Mouse (Mus musculus): Measurements from ENCODE around the gene Rab33b. TPM values are rescaled to one million over a fixed set of nuclear protein-coding genes. Genes with fewer than 3 reads are reported as not detected.

Rab33b gene
- polyA plus RNA-seq, 1 experiment from 2014 or later, result 14.4 TPM

DNA sequence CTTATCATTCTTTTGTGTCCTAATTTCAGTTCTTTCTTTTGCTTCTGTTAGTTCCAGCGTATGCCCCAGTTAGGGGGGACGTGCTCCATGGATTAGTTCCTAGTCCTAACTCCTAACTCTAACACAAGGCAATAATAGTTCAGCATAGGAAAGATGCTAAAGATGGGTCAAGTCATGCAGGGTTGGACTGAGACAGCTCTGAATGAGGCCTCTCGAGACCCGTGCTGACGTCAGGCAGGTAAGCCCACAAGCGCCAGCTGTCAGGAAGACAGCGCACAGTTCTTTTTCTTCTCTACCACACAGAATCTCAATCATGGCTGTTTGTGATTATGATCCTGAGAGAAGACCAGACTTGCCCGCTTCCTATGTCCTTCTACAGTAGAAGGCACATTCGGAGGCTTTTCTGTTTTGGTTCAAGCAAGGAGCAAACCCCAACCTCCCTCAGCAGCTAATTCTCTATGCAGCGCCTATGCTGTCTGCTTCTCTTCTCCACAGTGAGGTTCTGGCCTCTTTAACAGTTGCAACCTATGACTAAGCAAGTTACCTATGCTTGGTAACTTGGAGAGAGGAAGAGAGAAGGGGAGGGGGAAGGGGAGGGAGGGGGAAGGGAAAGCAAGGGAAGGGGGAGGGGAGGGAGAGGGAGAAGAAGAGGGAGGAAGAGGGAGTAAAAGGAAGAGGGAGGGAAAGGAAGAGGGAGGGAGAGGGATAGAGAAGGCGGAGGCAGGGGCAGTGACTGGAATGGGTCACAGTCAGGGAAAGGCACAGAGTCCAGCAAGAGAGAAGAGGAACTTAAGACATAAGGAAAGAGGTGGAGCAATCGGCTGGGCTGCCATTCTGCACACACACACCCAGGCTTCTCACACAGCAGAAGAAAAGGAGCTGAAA is 34.4 kb downstream of the Rab33b start:
- Histone ChIP-seq H3K4me3 (no peak overlapping the region), H3K36me3 (peaks cover 41% of the 10 kb centered on the region), H3K27ac (peak overlapping the region; percentile 50; the same call in 1 of the 2 replicates), H3K9me3 (no peaks in the 10 kb centered on the region), H3K4me1 (replicated peaks) (peaks cover 11% of the 10 kb centered on the region), H3K27me3 (ENCODE audit: insufficient read depth, poor library complexity, severe bottlenecking) (no peaks in the 10 kb centered on the region)
- 81% methylated on average over 12 of the region's 12 CpGs for WGBS
- no peak for DNase-seq (ENCODE audit: low spot score)

DNA sequence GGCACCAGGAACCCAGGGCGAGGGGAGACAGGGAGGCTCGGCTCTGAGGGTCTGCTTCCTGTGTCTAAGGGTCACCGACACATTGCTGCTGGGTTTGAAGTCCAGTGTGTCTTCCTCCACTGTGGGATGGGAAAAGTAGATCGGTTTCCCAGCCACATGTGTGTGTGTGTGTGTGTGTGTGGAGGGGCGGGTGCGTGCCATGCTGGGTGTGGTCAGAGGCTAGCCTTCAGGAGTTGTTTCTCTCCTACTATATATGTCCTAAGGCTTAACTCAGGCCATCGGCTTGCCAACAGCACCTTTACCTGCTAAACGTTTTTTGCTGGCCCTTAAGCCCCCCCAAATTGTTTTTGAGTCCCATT is 35.0 kb downstream of the Rab33b start:
- no peak overlapping the region for H3K4me3 ChIP-seq
- H3K27ac ChIP-seq, result peak overlapping the region; percentile 50; the same call in 1 of the 2 replicates
- H3K27me3 ChIP-seq (ENCODE audit: insufficient read depth, poor library complexity, severe bottlenecking), result no peaks in the 10 kb centered on the region
- no peak for DNase-seq (ENCODE audit: low spot score)
- WGBS, result 68% methylated on average over 8 of the region's 8 CpGs
- peaks cover 48% of the 10 kb centered on the region for H3K36me3 ChIP-seq
- no peaks in the 10 kb centered on the region for H3K9me3 ChIP-seq
- peaks cover 11% of the 10 kb centered on the region for H3K4me1 ChIP-seq (replicated peaks)

DNA sequence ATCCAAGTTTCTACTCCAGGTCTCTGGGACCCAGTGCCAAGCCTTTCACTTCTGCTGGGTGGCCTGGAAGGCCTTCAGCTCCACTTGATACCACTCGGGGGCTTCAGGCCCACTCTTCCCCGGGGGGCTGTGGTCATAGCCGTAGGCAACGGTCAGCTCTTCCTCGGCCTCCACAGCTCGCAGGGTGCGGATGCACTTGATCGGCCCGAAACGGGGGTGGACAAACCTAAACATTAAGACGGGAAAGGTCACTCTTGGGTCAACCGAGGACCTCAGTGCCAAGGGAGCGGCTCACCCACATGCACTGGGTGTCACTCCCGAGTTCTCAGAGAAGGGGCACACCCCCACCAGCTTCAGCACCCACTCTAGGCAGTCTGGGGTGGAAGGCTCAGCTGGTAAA is 37.5 kb downstream of the Rab33b start:
- 92% methylated on average over 14 of the region's 14 CpGs for WGBS
- H3K27ac ChIP-seq, result no peak overlapping the region
- H3K36me3 ChIP-seq, result peaks cover 73% of the 10 kb centered on the region
- no peak for DNase-seq (ENCODE audit: low spot score)
- H3K27me3 ChIP-seq (ENCODE audit: insufficient read depth, poor library complexity, severe bottlenecking), result no peaks in the 10 kb centered on the region
- peaks cover 11% of the 10 kb centered on the region for H3K4me1 ChIP-seq (replicated peaks)
- H3K9me3 ChIP-seq, result no peaks in the 10 kb centered on the region
- no peak overlapping the region for H3K4me3 ChIP-seq

DNA sequence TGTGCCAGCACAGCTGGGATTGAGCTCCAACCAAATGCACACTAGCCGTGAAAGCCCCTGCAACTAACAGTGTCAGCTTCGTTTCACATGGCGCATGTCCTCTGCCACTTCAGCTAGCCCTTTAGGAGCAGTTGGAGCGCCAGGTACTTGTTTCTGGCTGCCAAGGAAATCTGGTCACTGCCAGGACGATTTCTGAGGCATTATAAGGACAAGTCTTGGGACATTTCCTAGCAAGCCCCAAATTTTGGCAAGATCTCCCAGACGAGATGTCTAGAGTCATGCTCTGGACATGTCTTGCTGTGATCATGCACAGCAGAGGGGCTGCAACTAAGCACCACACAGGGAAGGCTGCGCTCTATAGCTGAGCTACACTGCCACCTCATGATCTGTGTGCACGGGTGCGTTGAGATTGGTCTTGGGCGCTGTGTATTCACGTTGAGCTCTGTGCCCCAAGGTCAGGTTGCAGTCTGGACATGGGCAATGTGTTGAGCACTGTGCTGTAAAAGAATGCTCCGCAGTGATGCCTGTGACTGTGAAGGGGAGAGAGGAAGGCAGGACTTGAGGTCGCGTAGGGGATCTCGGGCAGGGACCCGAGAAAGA is 41.6 kb downstream of the Rab33b start:
- Histone ChIP-seq H3K27me3 (ENCODE audit: insufficient read depth, poor library complexity, severe bottlenecking) (no peaks in the 10 kb centered on the region), H3K27ac (no peak overlapping the region), H3K9me3 (no peaks in the 10 kb centered on the region), H3K4me3 (no peak overlapping the region), H3K4me1 (replicated peaks) (no peaks in the 10 kb centered on the region), H3K36me3 (peaks cover 99% of the 10 kb centered on the region)
- no peak for DNase-seq (ENCODE audit: low spot score)
- WGBS, result 88% methylated on average over 16 of the region's 16 CpGs

DNA sequence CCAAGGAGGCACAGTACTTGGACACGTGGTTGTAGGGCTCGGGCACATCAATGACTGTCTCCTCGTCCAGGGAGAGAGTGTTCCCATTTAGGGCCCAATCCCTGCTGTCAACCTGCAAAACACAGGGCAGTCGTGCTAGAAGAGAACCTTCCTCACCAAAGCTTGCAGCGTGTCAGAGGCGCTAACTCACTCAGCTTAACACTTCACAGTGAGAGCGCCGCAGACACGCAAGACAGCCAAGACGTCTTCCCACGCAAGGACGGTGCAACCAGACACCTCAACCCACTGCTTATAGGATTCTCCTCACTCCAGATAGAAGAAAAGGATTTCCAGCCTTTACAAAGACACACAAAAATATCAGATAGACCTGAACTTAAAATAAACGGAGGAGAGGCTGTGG is 43.2 kb downstream of the Rab33b start:
- no peak for DNase-seq (ENCODE audit: low spot score)
- no peak overlapping the region for H3K27ac ChIP-seq
- no peaks in the 10 kb centered on the region for H3K4me1 ChIP-seq (replicated peaks)
- H3K9me3 ChIP-seq, result no peaks in the 10 kb centered on the region
- H3K27me3 ChIP-seq (ENCODE audit: insufficient read depth, poor library complexity, severe bottlenecking), result no peaks in the 10 kb centered on the region
- H3K4me3 ChIP-seq, result no peak overlapping the region
- peaks cover 99% of the 10 kb centered on the region for H3K36me3 ChIP-seq
- whole genome bisulfite sequencing, result 95% methylated on average over 13 of the region's 13 CpGs

DNA sequence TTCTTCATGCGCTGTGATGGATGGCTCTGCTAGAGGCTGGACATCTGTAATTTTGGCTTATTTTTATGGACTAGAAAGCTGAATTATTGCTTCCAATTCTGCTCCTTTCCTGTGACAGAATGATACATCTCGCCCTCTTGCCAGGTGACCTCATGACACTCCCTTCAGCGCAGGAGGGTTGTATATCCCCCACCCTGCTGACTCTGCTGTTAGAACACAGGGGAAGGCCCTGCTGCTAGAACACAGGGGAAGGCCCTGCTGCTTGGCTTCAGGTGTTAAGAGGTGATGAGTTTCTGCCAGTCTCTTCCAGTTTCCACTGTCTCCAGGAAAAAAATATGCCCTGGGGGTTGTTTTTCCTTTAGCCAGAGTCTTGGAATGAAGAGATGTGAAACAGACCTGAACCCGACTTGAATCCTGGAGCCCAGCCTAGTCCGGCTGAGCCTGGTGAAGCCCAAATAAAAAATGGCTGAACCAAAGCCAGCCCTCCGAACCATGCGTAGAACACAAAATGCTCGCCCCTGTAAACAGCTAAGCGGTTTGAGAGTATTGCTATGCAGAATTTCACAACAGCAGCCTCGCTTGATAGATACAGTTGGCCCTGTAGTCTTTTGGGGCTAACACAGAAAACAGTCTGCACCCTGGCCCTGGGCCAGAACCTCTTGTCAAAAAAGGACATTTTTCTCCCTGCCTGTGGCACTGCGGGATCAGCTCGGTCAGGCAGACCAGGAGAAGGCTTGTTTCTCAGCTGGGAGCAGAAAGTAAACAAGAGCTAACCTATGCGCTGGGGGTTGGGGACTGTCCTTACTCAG is 48.0 kb downstream of the Rab33b start:
- H3K27ac ChIP-seq, result no peak overlapping the region
- H3K4me3 ChIP-seq, result no peak overlapping the region
- no peaks in the 10 kb centered on the region for H3K27me3 ChIP-seq (ENCODE audit: insufficient read depth, poor library complexity, severe bottlenecking)
- peaks cover 97% of the 10 kb centered on the region for H3K36me3 ChIP-seq
- 0 out of 2 replicates have a peak, but pooled peaks cover 3% of the 10 kb centered on the region for H3K4me1 ChIP-seq (replicated peaks)
- DNase-seq (ENCODE audit: low spot score), result no peak
- H3K9me3 ChIP-seq, result no peaks in the 10 kb centered on the region
- 88% methylated on average over 13 of the region's 13 CpGs for WGBS

DNA sequence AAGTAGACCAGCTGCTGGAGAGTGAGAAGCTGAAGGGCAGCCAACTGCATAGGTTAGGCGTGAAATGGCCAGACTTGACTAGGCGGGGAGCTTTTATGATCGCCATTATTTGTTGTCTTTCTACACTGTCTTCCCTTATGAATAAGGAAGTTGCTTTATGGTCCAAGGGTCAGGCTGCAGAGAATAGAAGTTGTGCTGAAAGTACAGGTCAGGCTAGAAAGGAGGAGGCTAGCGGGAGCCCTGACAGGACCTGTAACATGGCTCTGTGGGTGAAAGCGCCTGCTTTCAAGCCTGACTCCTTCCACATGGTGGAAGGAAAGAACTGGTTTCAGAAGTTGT is 48.5 kb downstream of the Rab33b start:
- Histone ChIP-seq H3K4me1 (replicated peaks) (0 out of 2 replicates have a peak, but pooled peaks cover 3% of the 10 kb centered on the region), H3K27me3 (ENCODE audit: insufficient read depth, poor library complexity, severe bottlenecking) (no peaks in the 10 kb centered on the region), H3K9me3 (no peaks in the 10 kb centered on the region), H3K4me3 (no peak overlapping the region), H3K27ac (no peak overlapping the region), H3K36me3 (peaks cover 96% of the 10 kb centered on the region)
- 87% methylated on average over 5 of the region's 5 CpGs for WGBS
- DNase-seq (ENCODE audit: low spot score), result no peak

DNA sequence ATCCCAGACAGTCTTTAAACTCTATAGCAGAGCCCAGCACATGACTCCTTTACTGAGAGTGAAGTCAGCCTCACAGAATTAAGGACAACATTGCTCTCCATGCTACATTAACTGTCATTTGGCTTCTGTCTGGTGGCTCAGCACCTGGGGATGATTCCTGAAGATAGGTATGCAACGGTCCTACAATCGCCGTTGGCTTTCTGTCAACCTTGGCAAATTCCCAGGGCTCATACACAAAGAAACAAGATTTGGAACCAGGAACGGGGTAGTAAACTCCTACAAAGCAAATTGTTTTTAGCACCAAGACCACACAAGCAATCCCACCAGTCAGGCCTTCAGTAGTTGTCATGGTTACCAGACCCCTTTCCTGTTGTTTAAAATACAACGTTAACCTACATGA is 49.9 kb downstream of the Rab33b start:
- H3K9me3 ChIP-seq, result no peaks in the 10 kb centered on the region
- no peak overlapping the region for H3K27ac ChIP-seq
- H3K36me3 ChIP-seq, result peaks cover 95% of the 10 kb centered on the region
- 96% methylated on average over 5 of the region's 5 CpGs for WGBS
- DNase-seq (ENCODE audit: low spot score), result no peak
- no peaks in the 10 kb centered on the region for H3K27me3 ChIP-seq (ENCODE audit: insufficient read depth, poor library complexity, severe bottlenecking)
- no peak overlapping the region for H3K4me3 ChIP-seq
- H3K4me1 ChIP-seq (replicated peaks), result 0 out of 2 replicates have a peak, but pooled peaks cover 3% of the 10 kb centered on the region

DNA sequence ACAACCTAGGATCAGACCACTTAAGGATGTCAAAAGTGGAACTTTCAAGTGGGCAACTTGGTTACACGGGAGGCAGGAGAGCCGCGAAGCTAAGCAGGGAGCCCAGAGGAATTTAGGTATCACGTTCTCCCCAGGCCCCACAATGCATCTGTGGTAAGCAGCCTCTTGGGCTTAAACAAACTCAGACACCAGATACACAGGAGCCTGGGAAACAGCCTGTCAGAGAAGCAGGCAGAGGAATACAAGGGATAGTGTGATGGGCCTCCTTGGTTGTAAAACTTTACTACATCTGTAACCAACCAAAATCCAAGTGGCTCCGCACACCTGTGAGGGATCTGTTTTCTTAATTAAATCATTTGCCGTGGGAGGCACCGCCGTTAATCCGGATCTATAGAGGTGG is 50.3 kb downstream of the Rab33b start:
- no peak overlapping the region for H3K4me3 ChIP-seq
- DNase-seq (ENCODE audit: low spot score), result no peak
- WGBS, result 90% methylated on average over 9 of the region's 9 CpGs
- 0 out of 2 replicates have a peak, but pooled peaks cover 3% of the 10 kb centered on the region for H3K4me1 ChIP-seq (replicated peaks)
- no peaks in the 10 kb centered on the region for H3K9me3 ChIP-seq
- H3K27me3 ChIP-seq (ENCODE audit: insufficient read depth, poor library complexity, severe bottlenecking), result no peaks in the 10 kb centered on the region
- no peak overlapping the region for H3K27ac ChIP-seq
- peaks cover 95% of the 10 kb centered on the region for H3K36me3 ChIP-seq

DNA sequence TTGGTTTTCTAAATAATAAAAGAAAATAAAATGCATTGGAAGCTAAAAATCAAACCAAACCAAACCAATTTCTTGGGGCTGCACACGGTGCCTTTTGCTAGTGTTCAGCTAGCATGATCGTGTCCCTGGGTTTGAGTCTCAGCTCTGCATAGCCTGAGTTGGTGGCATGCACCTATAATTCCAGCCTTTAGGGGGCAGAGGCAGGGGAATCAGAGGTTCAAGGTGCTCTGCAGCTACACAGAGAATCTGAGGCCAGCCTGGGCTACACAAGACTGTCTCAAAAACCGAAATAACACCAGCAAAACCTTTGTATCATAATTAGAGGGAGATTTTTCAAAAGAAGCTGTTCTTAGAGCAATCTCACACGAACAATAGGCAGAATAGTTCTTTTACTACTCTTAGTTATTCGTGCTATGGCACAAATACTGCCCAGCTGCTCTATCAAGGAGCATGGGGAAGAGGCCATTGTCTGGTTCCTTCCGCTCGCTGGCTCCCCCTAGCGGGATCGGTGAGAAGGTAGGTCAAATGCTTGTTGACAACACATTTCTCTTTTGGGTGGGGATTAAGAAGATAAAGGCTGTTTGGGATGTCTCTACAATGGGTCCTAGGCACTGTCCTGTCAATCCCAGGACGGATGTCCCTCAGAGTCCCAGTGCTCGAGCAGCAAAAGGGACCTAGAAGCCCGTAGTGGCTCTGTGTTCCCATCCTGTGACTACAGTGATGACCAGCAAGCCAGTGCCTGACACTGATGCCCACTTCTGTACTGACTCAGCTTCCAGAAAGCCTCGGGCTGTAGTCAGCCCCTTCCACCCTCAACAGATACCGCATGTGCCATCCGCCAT is 56.1 kb downstream of the Rab33b start:
- Histone ChIP-seq H3K27ac (peak overlapping the region; percentile 71), H3K9me3 (no peaks in the 10 kb centered on the region), H3K4me1 (replicated peaks) (no peaks in the 10 kb centered on the region), H3K27me3 (ENCODE audit: insufficient read depth, poor library complexity, severe bottlenecking) (no peaks in the 10 kb centered on the region), H3K4me3 (no peak overlapping the region), H3K36me3 (peaks cover 81% of the 10 kb centered on the region)
- peak; percentile 74 for DNase-seq (ENCODE audit: low spot score)
- 57% methylated on average over 15 of the region's 15 CpGs for WGBS

DNA sequence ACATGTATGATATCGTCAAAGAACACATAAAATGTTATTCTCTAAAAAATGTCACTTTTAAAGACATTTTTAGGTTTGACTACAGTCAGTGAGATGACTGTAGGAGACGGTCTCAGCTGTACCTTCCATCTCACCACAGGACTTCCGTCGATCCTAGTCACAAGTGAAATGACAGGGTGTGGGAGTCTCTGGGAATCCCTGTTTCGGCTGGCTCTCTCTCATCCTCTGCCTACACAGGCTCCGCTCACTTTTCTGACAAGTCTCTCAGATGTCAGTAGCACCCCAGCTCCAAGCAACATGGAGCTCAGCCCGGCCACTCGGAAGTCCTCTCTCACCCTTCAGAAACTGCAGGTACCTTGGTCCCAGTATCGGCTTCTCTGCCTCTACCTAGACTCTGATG is 56.9 kb downstream of the Rab33b start:
- H3K27ac ChIP-seq, result no peak overlapping the region
- H3K9me3 ChIP-seq, result no peaks in the 10 kb centered on the region
- WGBS, result 93% methylated on average over 9 of the region's 9 CpGs
- H3K27me3 ChIP-seq (ENCODE audit: insufficient read depth, poor library complexity, severe bottlenecking), result no peaks in the 10 kb centered on the region
- no peak for DNase-seq (ENCODE audit: low spot score)
- H3K36me3 ChIP-seq, result peaks cover 78% of the 10 kb centered on the region
- H3K4me1 ChIP-seq (replicated peaks), result no peaks in the 10 kb centered on the region
- no peak overlapping the region for H3K4me3 ChIP-seq

DNA sequence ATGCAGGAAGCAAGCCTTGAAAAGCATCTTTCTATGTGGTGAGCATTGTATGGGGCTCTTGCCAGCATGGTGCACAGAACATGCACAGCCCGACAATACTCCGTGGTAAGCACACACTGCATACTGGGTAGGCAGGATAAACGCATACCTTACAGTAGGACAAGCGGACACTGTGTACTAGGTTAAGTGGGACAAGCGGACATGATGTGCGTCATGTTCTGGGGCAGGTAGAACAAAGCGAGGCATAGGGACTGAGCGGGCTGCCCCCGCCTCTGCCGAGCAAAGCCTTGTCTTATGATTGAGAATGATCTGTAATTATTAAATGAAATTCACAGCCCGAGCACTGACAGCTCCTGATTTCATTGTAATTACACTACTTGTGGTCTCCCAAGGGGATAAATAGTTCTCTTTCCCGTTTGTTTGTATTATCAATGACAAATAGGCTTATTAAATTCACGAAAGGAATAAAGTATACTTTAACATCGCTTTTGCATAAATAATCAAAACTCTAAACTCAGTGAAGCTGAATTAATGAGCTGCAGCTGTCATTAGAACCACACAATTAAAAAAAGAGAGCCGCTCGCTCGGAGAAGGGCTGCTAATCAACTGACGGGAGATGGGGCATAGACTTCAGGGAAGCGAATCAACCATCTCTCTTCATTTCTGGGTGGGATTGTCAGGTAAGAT is 60.9 kb downstream of the Rab33b start:
- H3K27ac ChIP-seq, result no peak overlapping the region
- no peaks in the 10 kb centered on the region for H3K4me1 ChIP-seq (replicated peaks)
- H3K27me3 ChIP-seq (ENCODE audit: insufficient read depth, poor library complexity, severe bottlenecking), result no peaks in the 10 kb centered on the region
- no peaks in the 10 kb centered on the region for H3K9me3 ChIP-seq
- peaks cover 72% of the 10 kb centered on the region for H3K36me3 ChIP-seq
- no peak for DNase-seq (ENCODE audit: low spot score)
- no peak overlapping the region for H3K4me3 ChIP-seq
- WGBS, result 89% methylated on average over 19 of the region's 19 CpGs

All from hindbrain, embryonic 10.5 days (tissue).